Mouse (Mus musculus): ENCODE measurements at regions not wholly inside any gene's neighbourhood (a gene's known extent, or its start where the extent isn't known, plus 50 kb on each side); places are given as distances from the start of the nearest gene placed in this dataset.

DNA sequence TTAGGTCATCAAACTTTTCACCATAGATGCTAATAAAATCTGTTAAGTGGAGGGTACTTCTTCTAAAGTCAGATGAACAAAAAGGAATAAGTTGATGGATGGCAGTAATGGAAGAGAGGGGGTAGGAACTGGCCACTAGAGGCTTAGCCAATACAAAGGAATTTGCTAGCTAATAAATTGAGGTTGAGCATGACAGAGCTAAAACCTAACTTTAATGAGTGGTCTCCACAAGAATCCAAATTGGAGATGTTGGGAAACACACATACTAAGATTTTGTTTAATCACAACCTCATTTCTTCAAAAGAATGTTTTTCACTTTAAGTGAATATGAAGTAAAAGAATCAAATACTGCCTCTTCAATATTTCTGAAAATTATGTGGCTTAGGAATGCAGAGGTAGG is 414.0 kb upstream of the Gm9747 start:
- TF ChIP-seq CTCF (IDR thresholded peaks at IDR 0.05; ENCODE audit: low read depth, low read length): no peak
- TF ChIP-seq POLR2A (IDR thresholded peaks at IDR 0.05; ENCODE audit: insufficient read depth, low read length): no peak
- no peak for TF ChIP-seq EP300 (IDR thresholded peaks at IDR 0.05; ENCODE audit: insufficient read depth, low read depth, low read length)

All from ES-Bruce4 (cell line).